ENCODE assay signal across 13 mouse cellular contexts in the genomic region with DNA sequence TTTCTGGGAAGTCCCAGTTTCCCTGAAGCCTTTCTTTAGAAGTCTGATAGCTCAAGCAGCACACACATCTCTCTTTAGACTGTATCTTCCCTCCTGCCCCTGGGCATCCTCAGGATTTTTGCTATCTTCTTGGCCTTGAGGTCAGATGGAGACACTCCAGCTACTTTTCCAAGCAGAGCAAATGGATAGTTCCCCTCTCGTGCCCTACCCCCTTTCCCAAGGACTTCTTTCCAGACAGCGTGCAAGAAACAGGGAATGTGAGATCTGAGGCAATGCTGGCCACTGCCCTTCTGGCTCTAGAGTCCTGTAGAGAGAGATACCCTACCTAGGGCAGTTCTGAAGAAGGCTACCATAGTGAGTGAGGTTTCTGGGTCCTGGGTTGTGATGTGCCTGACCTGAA.
A peak's percentile ranks its signal among the peaks of the same experiment; 100 is the strongest.
DNase-seq lines count a peak whose midpoint lies in the region; ATAC-seq and TF ChIP-seq lines count a peak whose summit lies in the region.
"Had no signal": no experiment of that assay in that cellular context is flagged by ENCODE, and none has a peak within 500 bp of the region (broad histone marks: within the 10 kb centered on the region; RNA-seq: fewer than 3 reads in every experiment).

No protein-coding gene starts in this region.

- peaks cover 40% of the 10 kb centered on the region for H3K4me1 ChIP-seq in embryonic facial prominence, embryonic 10.5 days
- peaks cover 15% of the 10 kb centered on the region for H3K4me1 ChIP-seq in hindbrain, embryonic 15.5 days (replicated peaks)
- H3K4me1 ChIP-seq in midbrain, postnatal 0 days (ENCODE audit: insufficient read depth, low read length): peaks cover 15% of the 10 kb centered on the region; the same call in 1 of the 2 replicates

- ATAC-seq in hindbrain, embryonic 15.5 days (ENCODE audit: low FRiP score, low read depth): peak; percentile 24; the same call in 1 of the 2 replicates
- ATAC-seq in midbrain, postnatal 0 days (ENCODE audit: low FRiP score): no peak

- WGBS in embryonic facial prominence, embryonic 10.5 days: 57% methylated on average over 2 of the region's 2 CpGs
- 70% methylated on average over 2 of the region's 2 CpGs for WGBS in hindbrain, embryonic 15.5 days
- WGBS in midbrain, postnatal 0 days: 52% methylated on average over 2 of the region's 2 CpGs

- H3K4me2 ChIP-seq in hindbrain, embryonic 15.5 days: no peak overlapping the region
- H3K4me2 ChIP-seq in midbrain, postnatal 0 days (ENCODE audit: low read depth, low read length, poor library complexity, severe bottlenecking): no peak overlapping the region

- no peak overlapping the region for H3K9ac ChIP-seq in hindbrain, embryonic 15.5 days
- no peak overlapping the region for H3K9ac ChIP-seq in midbrain, postnatal 0 days (replicated peaks; ENCODE audit: low read length, poor library complexity, severe bottlenecking)

- H3K4me3 ChIP-seq in left cerebral cortex, adult 2 months: no peak overlapping the region
- no peak overlapping the region for H3K4me3 ChIP-seq in embryonic facial prominence, embryonic 10.5 days
- H3K4me3 ChIP-seq in hindbrain, embryonic 15.5 days: no peak overlapping the region
- no peak overlapping the region for H3K4me3 ChIP-seq in midbrain, postnatal 0 days (ENCODE audit: low read depth, low read length)
- H3K4me3 ChIP-seq: kidney, embryonic 15.5 days had no signal

- no peak for DNase-seq in left cerebral cortex, adult 2 months (ENCODE audit: extremely low spot score in 1 of 2, low spot score in 2 of 2)
- DNase-seq in left cerebral cortex, adult 11 months (ENCODE audit: low spot score): no peak
- DNase-seq in embryonic facial prominence, embryonic 10.5 days (ENCODE audit: low spot score): no peak
- DNase-seq in midbrain, postnatal 0 days (ENCODE audit: low spot score): no peak
- DNase-seq in cerebellum, postnatal 36 days: no peak
- DNase-seq in spleen, adult 12 weeks (ENCODE audit: low spot score): no peak
- DNase-seq: adrenal gland, postnatal 14 days; gastrocnemius, postnatal 36 days; liver; lung, adult 2 months; thymus, postnatal 14 days had no signal

- TF ChIP-seq CTCF in left cerebral cortex, adult 2 months (IDR thresholded peaks at IDR 0.05): no peak
- no peak; the same call in 1 of the 2 replicates for TF ChIP-seq CTCF in midbrain, postnatal 0 days (IDR thresholded peaks at IDR 0.05)

- H3K27ac ChIP-seq in left cerebral cortex, adult 2 months: peak overlapping the region; percentile 65; the same call in 1 of the 2 replicates
- H3K27ac ChIP-seq in embryonic facial prominence, embryonic 10.5 days (replicated peaks): peak overlapping the region; percentile 70
- H3K27ac ChIP-seq in hindbrain, embryonic 15.5 days (replicated peaks): no peak overlapping the region
- H3K27ac ChIP-seq in midbrain, postnatal 0 days (ENCODE audit: low read depth, low read length): peak overlapping the region; percentile 51; the same call in 1 of the 2 replicates

- intact Hi-C loops in left cerebral cortex, adult 2 months (cut with DNase I): no loop called here

- no peaks in the 10 kb centered on the region for H3K9me3 ChIP-seq in embryonic facial prominence, embryonic 10.5 days
- H3K9me3 ChIP-seq in hindbrain, embryonic 15.5 days: no peaks in the 10 kb centered on the region
- no peaks in the 10 kb centered on the region for H3K9me3 ChIP-seq in midbrain, postnatal 0 days (ENCODE audit: low read length)
- H3K9me3 ChIP-seq: kidney, embryonic 15.5 days had no signal

- H3K36me3 ChIP-seq in embryonic facial prominence, embryonic 10.5 days (replicated peaks): no peaks in the 10 kb centered on the region
- H3K36me3 ChIP-seq in hindbrain, embryonic 15.5 days: no peaks in the 10 kb centered on the region
- H3K36me3 ChIP-seq in midbrain, postnatal 0 days (ENCODE audit: insufficient read depth, low read length): no peaks in the 10 kb centered on the region
- H3K36me3 ChIP-seq: kidney, embryonic 15.5 days had no signal

- no peaks in the 10 kb centered on the region for H3K27me3 ChIP-seq in embryonic facial prominence, embryonic 10.5 days (replicated peaks; ENCODE audit: low read depth, poor library complexity, severe bottlenecking)
- H3K27me3 ChIP-seq in hindbrain, embryonic 15.5 days: no peaks in the 10 kb centered on the region
- H3K27me3 ChIP-seq in midbrain, postnatal 0 days (ENCODE audit: insufficient read depth, low read length): no peaks in the 10 kb centered on the region
- H3K27me3 ChIP-seq: kidney, embryonic 15.5 days had no signal
